In the genomic region with DNA sequence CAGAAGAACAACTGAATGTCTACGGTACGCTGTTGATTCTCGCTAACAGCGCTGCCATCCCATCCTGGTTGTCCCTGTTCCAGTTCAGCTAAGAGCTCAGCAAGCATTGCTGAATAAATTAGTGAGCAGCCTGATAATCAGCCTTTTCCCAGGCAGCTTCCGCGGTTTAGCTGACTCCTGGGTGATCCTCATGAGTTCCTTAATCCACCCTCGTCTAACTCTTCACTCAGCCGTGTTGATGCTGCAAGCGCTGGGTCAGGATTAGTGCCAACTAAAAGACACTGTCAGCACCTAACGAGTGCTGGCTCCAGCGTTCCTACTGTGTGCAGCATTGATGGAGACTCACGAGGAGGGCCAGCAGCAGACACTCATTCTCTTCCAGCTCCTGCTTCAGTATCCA, we compare ENCODE assay signal across 21 mouse cellular contexts. TPM values are rescaled to one million over a fixed set of nuclear protein-coding genes. Genes with fewer than 3 reads are reported as not detected.
DNase-seq lines count a peak whose midpoint lies in the region; ATAC-seq and TF ChIP-seq lines count a peak whose summit lies in the region.
"Had no signal": no experiment of that assay in that cellular context is flagged by ENCODE, and none has a peak within 500 bp of the region (broad histone marks: within the 10 kb centered on the region; RNA-seq: fewer than 3 reads in every experiment).

No protein-coding gene starts in this region.

- WGBS in liver, embryonic 12.5 days (ENCODE audit: insufficient replicate concordance), result 49% methylated on average over 12 of the region's 12 CpGs
- WGBS in liver, embryonic 13.5 days (ENCODE audit: insufficient replicate concordance), result 49% methylated on average over 12 of the region's 12 CpGs
- 50% methylated on average over 12 of the region's 12 CpGs for WGBS in embryonic facial prominence, embryonic 10.5 days

- no peak for TF ChIP-seq POLR2A in brain, embryonic 14.5 days (IDR thresholded peaks at IDR 0.05; ENCODE audit: borderline replicate concordance, extremely low read depth, insufficient read depth, insufficient read length, poor library complexity, severe bottlenecking)

- peaks cover 84% of the 10 kb centered on the region for H3K4me1 ChIP-seq in liver, embryonic 12.5 days
- H3K4me1 ChIP-seq in liver, embryonic 13.5 days (replicated peaks), result peaks cover 87% of the 10 kb centered on the region
- peaks cover 18% of the 10 kb centered on the region for H3K4me1 ChIP-seq in embryonic facial prominence, embryonic 10.5 days

- H3K27me3 ChIP-seq in liver, embryonic 12.5 days (replicated peaks), result no peaks in the 10 kb centered on the region
- H3K27me3 ChIP-seq in liver, embryonic 13.5 days, result no peaks in the 10 kb centered on the region
- H3K27me3 ChIP-seq in embryonic facial prominence, embryonic 10.5 days (replicated peaks; ENCODE audit: low read depth, poor library complexity, severe bottlenecking), result peaks cover 67% of the 10 kb centered on the region
- H3K27me3 ChIP-seq: heart, embryonic 15.5 days had no signal

- H3K4me2 ChIP-seq in liver, embryonic 12.5 days, result no peak overlapping the region
- H3K4me2 ChIP-seq in liver, embryonic 13.5 days, result no peak overlapping the region
- H3K4me2 ChIP-seq: embryonic facial prominence, embryonic 12.5 days; forebrain, embryonic 12.5 days; heart, embryonic 11.5 days; heart, embryonic 15.5 days; hindbrain, embryonic 14.5 days had no signal

- H3K9me3 ChIP-seq in liver, embryonic 12.5 days (replicated peaks), result 0 out of 2 replicates have a peak, but pooled peaks cover 4% of the 10 kb centered on the region
- no peaks in the 10 kb centered on the region for H3K9me3 ChIP-seq in liver, embryonic 13.5 days (replicated peaks)
- H3K9me3 ChIP-seq in embryonic facial prominence, embryonic 10.5 days, result no peaks in the 10 kb centered on the region
- H3K9me3 ChIP-seq: embryonic facial prominence, embryonic 12.5 days; forebrain, embryonic 12.5 days; heart, embryonic 15.5 days had no signal

- no peak for TF ChIP-seq CTCF in brain, embryonic 14.5 days (IDR thresholded peaks at IDR 0.05; ENCODE audit: borderline replicate concordance, extremely low read depth, insufficient read depth, insufficient read length)

- H3K27ac ChIP-seq in liver, embryonic 12.5 days, result peak overlapping the region; percentile 96
- H3K27ac ChIP-seq in liver, embryonic 13.5 days, result peak overlapping the region; percentile 96
- H3K27ac ChIP-seq in embryonic facial prominence, embryonic 10.5 days (replicated peaks), result no peak overlapping the region
- H3K27ac ChIP-seq: embryonic facial prominence, embryonic 12.5 days; forebrain, embryonic 12.5 days; heart, adult 2 months; heart, embryonic 15.5 days; hindbrain, embryonic 14.5 days had no signal

- H3K36me3 ChIP-seq in liver, embryonic 12.5 days, result peaks cover 15% of the 10 kb centered on the region; the same call in 1 of the 2 replicates
- H3K36me3 ChIP-seq in liver, embryonic 13.5 days, result peaks cover 8% of the 10 kb centered on the region; the same call in 1 of the 2 replicates
- H3K36me3 ChIP-seq in embryonic facial prominence, embryonic 10.5 days (replicated peaks), result no peaks in the 10 kb centered on the region
- H3K36me3 ChIP-seq: embryonic facial prominence, embryonic 12.5 days; forebrain, embryonic 12.5 days; heart, embryonic 15.5 days had no signal

- DNase-seq in liver, result no peak
- peak; percentile 35 for DNase-seq in brain, embryonic 14.5 days (ENCODE audit: low read depth)
- DNase-seq in liver, embryonic 13.5 days, result no peak
- peak; percentile 53 for DNase-seq in retina, adult 2 months (ENCODE audit: low read depth, low spot score)
- DNase-seq in kidney, adult 18-20 months, result no peak
- DNase-seq in embryonic facial prominence, embryonic 10.5 days (ENCODE audit: low spot score), result no peak
- DNase-seq: adrenal gland, adult 2 months; adrenal gland, postnatal 25 days; cerebellum, adult 2 months; cerebellum, postnatal 14 days; embryo, embryonic 11 days; forebrain, postnatal 0 days; gastrocnemius, postnatal 14 days; heart, adult 2 months; heart, postnatal 14 days had no signal

- no peak overlapping the region for H3K9ac ChIP-seq in liver, embryonic 12.5 days
- H3K9ac ChIP-seq in liver, embryonic 13.5 days, result no peak overlapping the region
- H3K9ac ChIP-seq: embryonic facial prominence, embryonic 12.5 days; forebrain, embryonic 12.5 days; forebrain, postnatal 0 days; heart, embryonic 15.5 days; hindbrain, embryonic 14.5 days had no signal

- ATAC-seq in liver, embryonic 12.5 days, result no peak
- ATAC-seq in liver, embryonic 13.5 days (ENCODE audit: low read depth), result no peak
- ATAC-seq: forebrain, postnatal 0 days had no signal

- no peak overlapping the region for H3K4me3 ChIP-seq in liver, embryonic 12.5 days
- no peak overlapping the region for H3K4me3 ChIP-seq in liver, embryonic 13.5 days (replicated peaks)
- H3K4me3 ChIP-seq in embryonic facial prominence, embryonic 10.5 days, result no peak overlapping the region
- H3K4me3 ChIP-seq: embryonic facial prominence, embryonic 12.5 days; forebrain, embryonic 12.5 days; heart, adult 2 months; heart, embryonic 15.5 days had no signal

RNA-seq across cellular contexts. Expression of gene Cited4, which starts 4.7 kb away (rescaled TPM):
- 286 and 295 TPM in 2 replicates for polyA plus RNA-seq in liver, embryonic 12.5 days (2016; fragmentation: Nextera tagmentation; extraction: Ambion mirVana)
- 0.90 and 0.97 TPM in 2 replicates for polyA plus RNA-seq in brain, embryonic 14.5 days (2012; rRNA removed)
- polyA plus RNA-seq in liver, embryonic 13.5 days (2015; fragmentation: Nextera tagmentation; extraction: Ambion mirVana), result 124 and 128 TPM in 2 replicates
- 9.9 and 10.3 TPM in 2 replicates for polyA plus RNA-seq in embryonic facial prominence, embryonic 10.5 days (2016; fragmentation: Nextera tagmentation; extraction: Ambion mirVana)

Comparison
In these comparisons a context has a peak if more than half of its experiments do, and no peak if none do; other contexts are left out.
1. DNase-seq: peak in brain, embryonic 14.5 days (single experiment) and retina, adult 2 months (single experiment); none in liver (single experiment), liver, embryonic 13.5 days (single experiment), kidney, adult 18-20 months (single experiment) and embryonic facial prominence, embryonic 10.5 days (single experiment).
2. RNA of gene Cited4, which starts 4.7 kb away (polyA plus RNA-seq): 286 to 295 TPM in liver, embryonic 12.5 days and 124 to 128 TPM in liver, embryonic 13.5 days; 9.9 to 10.3 TPM in embryonic facial prominence, embryonic 10.5 days and 0.90 to 0.97 TPM in brain, embryonic 14.5 days; every median in the first group is over 10 times any median in the second.